Mouse (Mus musculus): ENCODE measurements around the gene Ttc1.

- TF ChIP-seq CTCF (IDR thresholded peaks at IDR 0.05) (no peak), EP300 (IDR thresholded peaks at IDR 0.05) (no peak)
These were observed 7.6 kb upstream of the Ttc1 start for GRCm38 (mm10) chr11:43755411-43755810.
